Mouse (Mus musculus) liver, embryonic 14.5 days (tissue): ENCODE results near the gene Lgals7. TPM values are rescaled to one million over a fixed set of nuclear protein-coding genes. Genes with fewer than 3 reads are reported as not detected.

Source experiments
- ATAC-seq: fragments of 200-750 bp; cut with Nextera tagmentation; 2 replicates; pipeline ENCODE4 v1.8.0; 2017; ENCODE audit warnings: moderate number of reproducible peaks, mild to moderate bottlenecking, moderate library complexity; ENCODE audit not compliant: insufficient read depth
- DNase-seq, 3 experiments: peaks; one replicate each; pipeline ENCODE4 v3.0.0-alpha.2; 2012 to 2013; ENCODE audit warnings: low read depth in 3 of 3, low spot score in 3 of 3
- H3K27ac ChIP-seq: fragments of 300-500 bp; sonication (generic); 2 replicates; pipeline ENCODE4 v1.5.1; 2014; ENCODE audit warnings: moderate library complexity, mild to moderate bottlenecking, control low read depth, inconsistent platforms
- H3K27me3 ChIP-seq: fragments of 300-500 bp; sonication (generic); 2 replicates; pipeline ENCODE4 v1.6.1; 2014; ENCODE audit warnings: mild to moderate bottlenecking, low read length, moderate library complexity; ENCODE audit not compliant: control insufficient read depth, insufficient read depth
- H3K36me3 ChIP-seq: fragments of 300-500 bp; sonication (generic); replicated peaks from 2 replicates; pipeline ENCODE4 v1.6.1; 2014; ENCODE audit warnings: low read depth; ENCODE audit not compliant: control insufficient read depth, insufficient read depth
- H3K4me1 ChIP-seq, 2 experiments: fragments of 200-500 bp in 1 of 2; fragments of 300-500 bp in 1 of 2; sonication (generic) in 1 of 2; replicated peaks; 2 replicates each; pipeline ENCODE4 v1.6.1; 2012 to 2014; ENCODE audit warnings: antibody characterized with exemption in 1 of 2, inconsistent platforms in 1 of 2, low read length in 1 of 2; ENCODE audit not compliant: control insufficient read depth in 2 of 2, insufficient read depth in 2 of 2
- H3K4me2 ChIP-seq: fragments of 300-500 bp; sonication (generic); 2 replicates; pipeline ENCODE4 v1.6.1; 2014; ENCODE audit warnings: low read depth, mild to moderate bottlenecking, control low read depth, moderate library complexity
- H3K4me3 ChIP-seq, 2 experiments: fragments of 200-500 bp in 1 of 2; fragments of 300-500 bp in 1 of 2; sonication (generic) in 1 of 2; 2 replicates each; pipeline ENCODE4 v1.5.1; 2012 to 2014; ENCODE audit warnings: low read depth in 2 of 2, low read length in 2 of 2, mild to moderate bottlenecking in 2 of 2, control low read depth in 1 of 2, inconsistent platforms in 1 of 2, moderate library complexity in 1 of 2; ENCODE audit not compliant: insufficient read depth in 1 of 2
- H3K9ac ChIP-seq: fragments of 300-500 bp; sonication (generic); replicated peaks from 2 replicates; pipeline ENCODE4 v1.6.1; 2014; ENCODE audit warnings: mild to moderate bottlenecking, control low read depth, moderate library complexity
- H3K9me3 ChIP-seq: fragments of 300-500 bp; sonication (generic); 2 replicates; pipeline ENCODE4 v1.6.1; 2016; ENCODE audit warnings: low read length, mixed read lengths; ENCODE audit not compliant: control insufficient read depth
- CTCF ChIP-seq: IDR thresholded peaks from 2 replicates; pipeline ENCODE4 v1.5.1; 2016; ENCODE audit warnings: antibody characterized with exemption, low read depth, control low read depth
- EP300 ChIP-seq: IDR thresholded peaks from 2 replicates; pipeline ENCODE4 v1.6.1; 2016; ENCODE audit warnings: antibody characterized with exemption, low read depth
- WGBS: fragments of 180-500 bp; shearing (Covaris S2); extraction: QIAGEN DNeasy Blood & Tissue Kit; methylation state at CpG from one replicate; pipeline ENCODE4 v1.1.7; 2014; ENCODE audit not compliant: insufficient replicate concordance; 5-methylcytosine and 5-hydroxymethylcytosine counted together
- polyA plus RNA-seq, 2 experiments: library from polyadenylated mRNA; depleted of rRNA in 1 of 2; stranded (reverse) in 1 of 2; unstranded in 1 of 2; fragments of >200 nt; fragmentation: Nextera tagmentation in 1 of 2; extraction: Ambion mirVana in 1 of 2; gene quantifications; 2 replicates each; pipeline versions ENCODE4 v1.2.1 to v1.2.3; 2012 to 2014

Lgals7 gene
- polyA plus RNA-seq, 2 experiments = 0.42 TPM; not detected in 1

GRCm38 (mm10) chr7:28820358-28821260 is 43.0 kb upstream of the Lgals7 start:
- H3K36me3 ChIP-seq = peaks cover 76% of the 10 kb centered on the region
- no peak for ATAC-seq
- 80% methylated on average over 12 of the region's 12 CpGs for WGBS
- H3K9me3 ChIP-seq = no peaks in the 10 kb centered on the region
- H3K4me2 ChIP-seq = no peak overlapping the region
- no peak for DNase-seq
- no peak overlapping the region for H3K9ac ChIP-seq
- no peak overlapping the region for H3K27ac ChIP-seq
- no peak overlapping the region for H3K4me3 ChIP-seq
- H3K27me3 ChIP-seq = no peaks in the 10 kb centered on the region
- H3K4me1 ChIP-seq = peaks cover 4 to 17% of the 10 kb centered on the region in 2 experiments
- TF ChIP-seq EP300 (no peak), CTCF (no peak)

GRCm38 (mm10) chr7:28821261-28821831 is 42.3 kb upstream of the Lgals7 start:
- DNase-seq (no peak), ATAC-seq (no peak)
- TF ChIP-seq CTCF (no peak), EP300 (no peak)
- H3K4me3 ChIP-seq = no peak overlapping the region
- peaks cover 8 to 23% of the 10 kb centered on the region in 2 experiments for H3K4me1 ChIP-seq
- H3K27me3 ChIP-seq = no peaks in the 10 kb centered on the region
- no peaks in the 10 kb centered on the region for H3K9me3 ChIP-seq
- no peak overlapping the region for H3K9ac ChIP-seq
- no peak overlapping the region for H3K27ac ChIP-seq
- no peak overlapping the region for H3K4me2 ChIP-seq
- H3K36me3 ChIP-seq = peaks cover 68% of the 10 kb centered on the region
- 68% methylated on average over 10 of the region's 10 CpGs for WGBS

GRCm38 (mm10) chr7:28822556-28822955 is 41.1 kb upstream of the Lgals7 start:
- Histone ChIP-seq H3K4me2 (no peak overlapping the region), H3K36me3 (peaks cover 56% of the 10 kb centered on the region), H3K9ac (no peak overlapping the region), H3K4me3 (no peak overlapping the region), H3K27me3 (no peaks in the 10 kb centered on the region), H3K4me1 (peaks cover 8 to 19% of the 10 kb centered on the region in 2 experiments), H3K9me3 (no peaks in the 10 kb centered on the region), H3K27ac (no peak overlapping the region)
- WGBS = 63% methylated on average over 1 of the region's 1 CpGs
- ATAC-seq (no peak), DNase-seq (no peak)
- TF ChIP-seq CTCF = no peak
- no peak for TF ChIP-seq EP300

- Histone ChIP-seq H3K36me3 (peaks cover 49% of the 10 kb centered on the region), H3K27me3 (no peaks in the 10 kb centered on the region), H3K9ac (no peak overlapping the region), H3K4me2 (no peak overlapping the region), H3K9me3 (no peaks in the 10 kb centered on the region), H3K4me3 (no peak overlapping the region), H3K27ac (no peak overlapping the region; the same call in 1 of the 2 replicates), H3K4me1 (peaks cover 8 to 16% of the 10 kb centered on the region in 2 experiments)
- no peak for ATAC-seq
- TF ChIP-seq EP300 (no peak), CTCF (no peak)
- 48% methylated on average over 10 of the region's 10 CpGs for WGBS
- no peak for DNase-seq
Measured at GRCm38 (mm10) chr7:28822993-28823903, 40.4 kb upstream of the Lgals7 start.

- TF ChIP-seq CTCF (no peak), EP300 (no peak)
- H3K27me3 ChIP-seq = no peaks in the 10 kb centered on the region
- ATAC-seq (no peak), DNase-seq (no peak)
- H3K9ac ChIP-seq = no peak overlapping the region; the same call in 1 of the 2 replicates
- no peak overlapping the region for H3K4me3 ChIP-seq
- peaks cover 8 to 14% of the 10 kb centered on the region in 2 experiments for H3K4me1 ChIP-seq
- H3K4me2 ChIP-seq = no peak overlapping the region
- H3K9me3 ChIP-seq = no peaks in the 10 kb centered on the region
- peaks cover 42% of the 10 kb centered on the region for H3K36me3 ChIP-seq
- WGBS = 32% methylated on average over 2 of the region's 2 CpGs
- no peak overlapping the region for H3K27ac ChIP-seq
Measured at GRCm38 (mm10) chr7:28823932-28824331, 39.7 kb upstream of the Lgals7 start.
